In the genomic region with DNA sequence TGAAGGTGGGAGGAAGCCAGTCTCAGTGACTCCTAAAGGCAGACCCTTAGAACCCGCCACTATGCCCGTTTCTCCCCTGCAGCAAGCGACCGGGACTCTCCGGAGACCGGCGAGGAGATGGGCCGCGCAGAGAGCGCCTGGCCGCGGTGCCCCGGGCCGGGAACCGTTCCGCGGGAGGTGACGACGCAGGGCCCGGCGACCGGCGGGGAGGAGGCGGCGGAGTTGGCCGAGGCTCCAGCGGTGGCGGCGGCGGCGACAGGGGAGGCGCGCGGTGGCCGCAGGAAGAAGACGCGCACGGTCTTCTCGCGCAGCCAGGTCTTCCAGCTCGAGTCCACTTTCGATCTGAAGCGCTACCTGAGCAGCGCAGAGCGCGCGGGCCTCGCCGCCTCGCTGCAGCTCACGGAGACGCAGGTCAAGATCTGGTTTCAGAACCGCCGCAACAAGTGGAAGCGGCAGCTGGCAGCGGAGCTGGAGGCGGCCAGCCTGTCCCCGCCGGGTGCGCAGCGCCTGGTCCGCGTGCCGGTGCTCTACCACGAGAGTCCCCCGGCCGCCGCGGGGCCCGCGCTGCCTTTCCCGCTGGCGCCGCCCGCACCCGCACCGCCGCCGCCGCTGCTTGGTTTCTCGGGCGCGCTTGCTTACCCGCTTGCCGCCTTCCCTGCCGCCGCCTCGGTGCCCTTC, we compare ENCODE assay signal across 10 mouse cellular contexts. TPM values are rescaled to one million over a fixed set of nuclear protein-coding genes. Genes with fewer than 3 reads are reported as not detected.
DNase-seq lines count a peak whose midpoint lies in the region; ATAC-seq and TF ChIP-seq lines count a peak whose summit lies in the region.
"Had no signal": no experiment of that assay in that cellular context is flagged by ENCODE, and none has a peak within 500 bp of the region (broad histone marks: within the 10 kb centered on the region; RNA-seq: fewer than 3 reads in every experiment).

No protein-coding gene starts in this region.

- DNase-seq in heart, postnatal 25 days (ENCODE audit: low spot score) = no peak
- DNase-seq in brain, embryonic 14.5 days (ENCODE audit: low read depth) = peak; percentile 19
- DNase-seq in hindbrain, embryonic 14.5 days (ENCODE audit: low spot score) = no peak
- DNase-seq in layer of hippocampus, adult 8-10 months (ENCODE audit: low spot score in 2 of 2) = no peak
- no peak for DNase-seq in gastrocnemius, postnatal 36 days
- no peak for DNase-seq in spleen, postnatal 4 days (ENCODE audit: low spot score in 2 of 2)

- H3K4me3 ChIP-seq in heart, embryonic 15.5 days = peak overlapping the region; percentile 45
- peak overlapping the region; percentile 9; the same call in 1 of the 2 replicates for H3K4me3 ChIP-seq in hindbrain, embryonic 14.5 days (replicated peaks; ENCODE audit: low read length)
- H3K4me3 ChIP-seq in midbrain, embryonic 16.5 days (ENCODE audit: low read depth, low read length) = peak overlapping the region; percentile 25

- under 1% methylated on average over 86 of the region's 88 CpGs for WGBS in heart, embryonic 15.5 days
- under 1% methylated on average over 74 of the region's 88 CpGs for WGBS in hindbrain, embryonic 14.5 days
- under 1% methylated on average over 81 of the region's 88 CpGs for WGBS in midbrain, embryonic 16.5 days

- intact Hi-C loops in heart, postnatal 25 days (cut with DNase I) = no loop called here
- intact Hi-C loops in gastrocnemius, postnatal 36 days (cut with DNase I) = no loop called here

- H3K4me1 ChIP-seq in heart, embryonic 15.5 days (replicated peaks) = peaks cover 31% of the 10 kb centered on the region
- peaks cover 15% of the 10 kb centered on the region; the same call in 1 of the 2 replicates for H3K4me1 ChIP-seq in hindbrain, embryonic 14.5 days (replicated peaks; ENCODE audit: control insufficient read depth, insufficient read depth, low read length)
- H3K4me1 ChIP-seq in midbrain, embryonic 16.5 days (ENCODE audit: control insufficient read depth, insufficient read depth, low read length) = peaks cover 18% of the 10 kb centered on the region

- H3K27me3 ChIP-seq in heart, embryonic 15.5 days = peaks cover 96% of the 10 kb centered on the region
- H3K27me3 ChIP-seq in hindbrain, embryonic 14.5 days (ENCODE audit: control insufficient read depth, insufficient read depth, low read length) = peaks cover 98% of the 10 kb centered on the region
- peaks cover 92% of the 10 kb centered on the region for H3K27me3 ChIP-seq in midbrain, embryonic 16.5 days (ENCODE audit: control insufficient read depth, insufficient read depth, low read depth, low read length)

- H3K9ac ChIP-seq in heart, embryonic 15.5 days = no peak overlapping the region
- no peak overlapping the region for H3K9ac ChIP-seq in hindbrain, embryonic 14.5 days
- H3K9ac ChIP-seq in midbrain, embryonic 16.5 days (ENCODE audit: low read depth, low read length) = peak overlapping the region; percentile 10; the same call in 1 of the 2 replicates

- ATAC-seq in heart, embryonic 15.5 days (replicated peaks; ENCODE audit: insufficient number of reproducible peaks, insufficient read depth, low FRiP score, low read depth) = no peak
- no peak for ATAC-seq in hindbrain, embryonic 14.5 days (ENCODE audit: low FRiP score)
- ATAC-seq in midbrain, embryonic 16.5 days = no peak

- no peak for TF ChIP-seq POLR2A in brain, embryonic 14.5 days (IDR thresholded peaks at IDR 0.05; ENCODE audit: borderline replicate concordance, extremely low read depth, insufficient read depth, insufficient read length, poor library complexity, severe bottlenecking)

- H3K27ac ChIP-seq in heart, embryonic 15.5 days = no peak overlapping the region
- no peak overlapping the region for H3K27ac ChIP-seq in hindbrain, embryonic 14.5 days
- no peak overlapping the region for H3K27ac ChIP-seq in midbrain, embryonic 16.5 days (ENCODE audit: low read length)

- no peaks in the 10 kb centered on the region for H3K9me3 ChIP-seq in heart, embryonic 15.5 days (replicated peaks)
- no peaks in the 10 kb centered on the region; the same call in 1 of the 2 replicates for H3K9me3 ChIP-seq in hindbrain, embryonic 14.5 days (ENCODE audit: control insufficient read depth, low read length)
- no peaks in the 10 kb centered on the region for H3K9me3 ChIP-seq in midbrain, embryonic 16.5 days (replicated peaks; ENCODE audit: control insufficient read depth, low read length, poor library complexity, severe bottlenecking)

- H3K36me3 ChIP-seq in heart, embryonic 15.5 days = no peaks in the 10 kb centered on the region
- no peaks in the 10 kb centered on the region for H3K36me3 ChIP-seq in hindbrain, embryonic 14.5 days (replicated peaks; ENCODE audit: control insufficient read depth, insufficient read depth)
- no peaks in the 10 kb centered on the region for H3K36me3 ChIP-seq in midbrain, embryonic 16.5 days (ENCODE audit: control insufficient read depth, insufficient read depth, low read length)

- H3K4me2 ChIP-seq in heart, embryonic 15.5 days = peak overlapping the region; percentile 78
- peak overlapping the region; percentile 36 for H3K4me2 ChIP-seq in hindbrain, embryonic 14.5 days (replicated peaks)
- peak overlapping the region; percentile 44 for H3K4me2 ChIP-seq in midbrain, embryonic 16.5 days (ENCODE audit: low read length)

- no peak for TF ChIP-seq CTCF in brain, embryonic 14.5 days (IDR thresholded peaks at IDR 0.05; ENCODE audit: borderline replicate concordance, extremely low read depth, insufficient read depth, insufficient read length)

RNA-seq across cellular contexts. Expression of a gene that starts 2.9 kb away (rescaled TPM):
- 0.90 TPM in 1 of 2 replicates, not detected in the other for polyA plus RNA-seq in heart, embryonic 15.5 days (2015; fragmentation: Nextera tagmentation; extraction: Ambion mirVana)
- not detected for total RNA-seq in heart, postnatal 25 days (2021)
- 0.45 and 1.0 TPM in 2 replicates for polyA plus RNA-seq in brain, embryonic 14.5 days (2012; rRNA removed)
- 0.26 TPM in 1 of 2 replicates, not detected in the other for polyA plus RNA-seq in hindbrain, embryonic 14.5 days (2014; fragmentation: Nextera tagmentation; extraction: Ambion mirVana)
- polyA plus RNA-seq in midbrain, embryonic 16.5 days (2015; fragmentation: Nextera tagmentation; extraction: Ambion mirVana) = not detected in 2 replicates
- not detected for total RNA-seq in layer of hippocampus, adult 8-10 months (2022)
- total RNA-seq in gastrocnemius, postnatal 36 days (2021) = not detected
- total RNA-seq: MEL had no signal
- polyA plus RNA-seq: gonadal fat pad, adult 2 months had no signal
